Mouse (Mus musculus) left cerebral cortex, postnatal 25 days (tissue): Measurements from ENCODE around the gene Tbc1d5. TPM values are rescaled to one million over a fixed set of nuclear protein-coding genes. Genes with fewer than 3 reads are reported as not detected.

ENCODE experiments used
- DNase-seq, 2 experiments: peaks; one replicate each; pipeline ENCODE4 v3.0.0; 2022; ENCODE audit warnings: low spot score in 2 of 2, mixed read lengths in 1 of 2
- intact Hi-C: fragments of 180-260 bp; cut with DNase I; formaldehyde crosslinking; loops from one replicate; pipeline ENCODE4 v1.15.1; 2025
- total RNA-seq, 2 experiments: library from RNA; stranded (reverse); gene quantifications; 2 replicates each; pipeline ENCODE4 v1.2.3; 2021

Tbc1d5 gene
- total RNA-seq, 2 experiments from 2014 or later, result 25.4 to 26.4 TPM

DNA sequence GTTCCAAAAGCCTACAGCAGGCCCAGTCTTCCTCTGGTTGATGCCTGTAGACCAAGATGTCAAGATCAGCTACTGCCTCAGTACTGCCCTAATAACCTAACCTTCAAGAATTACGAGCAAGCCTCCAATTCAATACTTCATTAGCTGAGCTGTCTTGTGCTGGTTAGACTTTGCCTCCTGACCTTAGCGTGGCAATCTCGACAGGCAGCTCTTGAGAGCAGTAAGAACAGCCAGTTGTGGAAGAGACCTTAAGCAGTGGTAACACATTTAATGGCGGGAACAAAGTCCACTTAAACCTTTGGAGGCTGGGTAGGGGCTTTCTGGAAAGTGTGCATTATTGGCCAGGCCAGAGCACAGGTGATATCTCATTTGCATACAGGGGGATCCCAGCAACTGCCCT, 34.2 kb downstream of the Tbc1d5 start:
- no peak for DNase-seq
- intact Hi-C loops, result no loop called here

DNA sequence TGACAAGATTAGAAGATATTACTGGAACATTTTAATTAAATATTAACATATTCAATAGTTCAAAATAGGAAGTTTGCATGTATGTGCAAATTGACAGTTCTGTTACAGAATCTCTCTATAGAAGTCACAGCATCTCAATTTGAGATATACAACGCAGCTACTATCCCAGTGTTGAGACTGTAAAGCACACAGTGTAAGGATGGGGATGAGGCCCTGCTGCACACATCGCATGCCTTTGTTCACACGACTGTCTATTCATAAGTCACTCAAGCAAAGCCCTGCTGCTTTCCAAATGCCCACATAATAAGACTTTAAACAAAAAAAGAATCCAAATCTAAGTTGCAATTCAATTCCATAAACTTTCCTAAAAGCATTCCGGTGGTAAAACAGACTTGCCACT, 37.1 kb downstream of the Tbc1d5 start:
- DNase-seq, result no peak
- intact Hi-C loops, result no loop called here

DNA sequence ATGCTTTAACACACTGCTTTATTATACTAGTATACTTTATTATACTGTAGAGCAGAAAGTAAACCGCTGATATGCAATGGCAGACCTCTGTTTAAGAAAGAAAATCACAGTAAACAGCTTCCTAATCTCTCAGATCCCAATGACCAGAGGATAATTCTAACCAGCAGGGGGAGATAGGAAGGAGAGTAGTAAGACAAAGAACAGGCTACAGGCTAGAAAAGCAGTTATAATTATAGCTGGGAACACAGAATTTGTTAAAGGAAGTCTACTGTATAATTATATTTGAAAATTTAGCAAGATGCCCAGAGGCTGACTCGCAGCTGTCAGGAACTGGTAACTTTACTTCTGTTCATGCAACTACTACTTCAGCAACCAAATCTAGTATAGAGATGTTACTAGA, 68.0 kb downstream of the Tbc1d5 start:
- intact Hi-C loops, result loop anchor here (5.0 kb wide), 1 partner anchor 66 kb away; the partner anchor contains the start of gene Tbc1d5
- DNase-seq, result peak; percentile 8 to 70

DNA sequence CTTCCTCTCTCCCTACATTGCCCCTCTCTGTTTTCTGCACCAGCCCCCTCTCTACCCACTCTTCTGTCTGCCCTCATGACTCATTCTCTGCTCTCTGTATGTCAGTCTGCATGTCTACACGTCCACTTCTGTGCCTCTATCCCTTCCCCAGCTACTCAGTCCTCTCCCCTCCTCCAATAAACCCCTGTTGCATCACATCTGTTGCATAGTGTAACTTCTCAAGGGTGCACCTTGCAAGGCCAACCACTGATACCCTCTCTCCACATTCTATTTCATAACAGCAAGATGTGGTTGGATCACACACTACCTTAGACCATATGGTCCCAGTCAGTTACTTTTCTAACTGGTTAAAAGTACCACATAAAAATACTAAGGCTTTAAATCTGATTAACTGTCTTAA, 74.9 kb downstream of the Tbc1d5 start:
- intact Hi-C loops, result no loop called here
- DNase-seq, result no peak

DNA sequence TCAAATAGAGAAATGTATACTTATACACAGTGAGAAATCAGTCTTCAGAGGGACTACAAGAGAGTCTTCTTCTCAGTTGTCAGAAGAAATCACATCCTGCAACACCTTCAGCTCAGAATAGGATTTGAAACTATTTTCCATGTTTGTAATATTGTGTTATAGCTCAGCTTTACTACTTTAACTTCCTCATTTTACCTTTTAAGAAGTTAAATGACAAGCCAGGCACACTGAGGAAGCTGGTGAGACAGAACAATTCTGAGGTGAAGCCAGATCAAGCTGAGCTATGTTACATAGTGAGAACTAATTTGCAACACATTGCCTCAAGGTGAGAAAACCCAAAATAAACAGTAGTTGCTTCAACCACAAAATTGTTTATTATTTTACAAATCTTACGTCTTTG, 135.3 kb downstream of the Tbc1d5 start:
- intact Hi-C loops, result no loop called here
- DNase-seq, result no peak

DNA sequence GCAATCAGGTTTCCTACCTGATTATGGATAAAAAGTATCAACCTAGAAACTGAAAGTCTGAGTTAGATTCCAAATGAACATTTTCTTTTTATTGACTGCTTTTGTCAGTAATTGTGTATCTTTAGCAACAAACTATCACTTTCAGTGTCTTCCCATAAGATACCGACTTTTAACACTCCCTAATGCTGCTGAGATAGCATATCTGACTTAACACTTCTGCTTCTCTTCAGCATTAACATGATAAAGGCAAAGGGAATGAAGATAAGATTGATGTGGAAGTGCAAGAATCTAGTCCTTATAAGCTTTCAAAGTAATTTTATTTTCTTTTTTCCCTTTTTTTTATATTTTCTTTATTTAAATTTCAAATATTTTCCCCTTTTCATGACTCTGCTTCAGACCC, 138.3 kb downstream of the Tbc1d5 start:
- no peak for DNase-seq
- intact Hi-C loops, result no loop called here

DNA sequence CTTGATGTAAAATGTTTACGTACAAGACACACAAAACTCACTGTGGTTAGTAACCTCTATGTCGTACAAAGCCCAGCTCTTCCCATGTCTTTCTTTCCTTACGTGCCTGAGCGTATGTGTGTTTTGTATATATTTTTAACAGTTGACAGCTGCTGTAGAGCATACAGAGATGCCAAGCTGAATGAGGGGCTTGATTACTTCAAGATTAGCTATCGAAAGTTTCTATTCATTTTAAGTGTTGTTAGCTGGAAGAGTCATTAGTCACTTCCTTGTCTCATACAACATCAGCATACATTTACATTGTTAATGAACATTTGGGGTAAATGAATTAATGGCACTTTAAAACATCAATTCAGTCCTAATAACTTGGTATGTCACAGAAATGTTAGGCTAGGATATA, 155.9 kb downstream of the Tbc1d5 start:
- intact Hi-C loops, result no loop called here

DNA sequence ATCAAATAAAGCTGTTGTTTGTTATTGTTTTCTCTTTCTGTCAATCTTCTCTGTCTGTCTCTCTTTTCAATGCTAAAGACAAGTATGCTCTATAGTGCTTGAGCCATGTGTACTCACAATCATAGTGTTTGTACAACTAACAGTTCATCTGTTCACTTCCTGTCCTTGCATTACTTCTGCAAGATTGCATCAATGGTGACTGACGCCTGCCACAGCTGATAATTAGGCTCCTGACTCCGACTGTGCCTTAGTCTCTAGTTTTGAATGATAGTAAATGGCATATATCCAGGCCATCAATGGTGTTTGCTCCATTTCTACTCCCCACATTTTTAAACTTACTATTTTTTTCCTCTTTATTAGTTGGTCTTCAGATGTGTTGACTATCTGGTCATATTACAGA, 162.8 kb downstream of the Tbc1d5 start:
- intact Hi-C loops, result no loop called here
- DNase-seq, result no peak

More for the DNA sequence above, 155.9 kb downstream of the Tbc1d5 start:
- DNase-seq, result no peak

DNA sequence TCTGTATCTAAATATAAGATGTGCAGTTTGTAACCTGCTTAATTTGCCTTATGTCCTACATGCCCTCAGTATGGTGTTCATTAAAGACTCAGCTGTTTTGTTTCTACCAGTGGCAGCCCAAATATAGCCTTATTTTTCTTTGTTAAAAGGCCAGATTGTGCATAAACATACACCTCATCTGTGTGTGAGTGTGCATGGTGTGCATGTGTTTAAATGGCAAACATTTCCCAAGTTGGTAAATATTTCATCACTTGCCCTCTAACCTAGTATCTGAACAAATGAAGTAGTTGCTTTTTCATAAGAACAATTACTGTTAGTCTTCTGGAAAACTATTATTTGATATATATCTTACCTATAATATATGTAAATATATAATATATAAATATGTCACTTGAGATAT, 165.2 kb downstream of the Tbc1d5 start:
- intact Hi-C loops, result no loop called here
- no peak for DNase-seq

DNA sequence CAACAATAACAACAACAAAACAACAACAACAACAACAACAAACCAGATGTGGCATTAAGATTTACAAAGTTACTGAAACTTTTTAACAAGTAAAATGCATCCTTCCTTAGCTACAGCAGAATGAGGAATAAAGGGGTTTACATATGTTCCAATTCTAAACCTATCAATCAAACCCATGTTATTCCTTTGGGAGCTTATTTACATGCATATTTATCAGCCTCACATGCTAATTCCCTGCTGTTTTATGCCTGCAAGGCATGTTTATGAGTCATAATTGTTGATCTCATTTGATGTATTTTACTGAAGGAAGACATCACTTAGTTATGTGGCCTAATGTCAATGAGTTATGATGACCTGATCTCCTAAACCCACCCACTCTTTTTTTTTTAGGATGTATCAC, 176.0 kb downstream of the Tbc1d5 start:
- no peak for DNase-seq
- intact Hi-C loops, result no loop called here

DNA sequence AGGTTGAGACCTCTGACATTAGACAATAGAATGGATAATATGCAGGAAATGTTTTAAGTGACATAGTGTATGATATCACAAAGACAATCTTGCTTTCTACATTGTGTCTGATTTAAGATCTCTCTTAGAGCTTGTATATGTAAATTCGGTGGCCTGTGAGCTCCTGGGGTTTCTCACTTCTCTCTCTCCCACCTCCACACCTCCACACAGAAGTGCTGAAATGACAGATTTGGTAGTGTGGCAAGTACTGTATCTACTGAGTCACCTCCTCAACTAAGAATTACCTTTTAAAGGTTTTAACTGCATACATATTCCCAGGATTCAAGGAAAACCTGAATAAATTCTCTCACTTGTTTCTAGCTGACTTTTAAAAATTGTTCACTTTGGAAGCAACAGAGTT, 180.9 kb downstream of the Tbc1d5 start:
- no peak for DNase-seq
- intact Hi-C loops, result no loop called here

DNA sequence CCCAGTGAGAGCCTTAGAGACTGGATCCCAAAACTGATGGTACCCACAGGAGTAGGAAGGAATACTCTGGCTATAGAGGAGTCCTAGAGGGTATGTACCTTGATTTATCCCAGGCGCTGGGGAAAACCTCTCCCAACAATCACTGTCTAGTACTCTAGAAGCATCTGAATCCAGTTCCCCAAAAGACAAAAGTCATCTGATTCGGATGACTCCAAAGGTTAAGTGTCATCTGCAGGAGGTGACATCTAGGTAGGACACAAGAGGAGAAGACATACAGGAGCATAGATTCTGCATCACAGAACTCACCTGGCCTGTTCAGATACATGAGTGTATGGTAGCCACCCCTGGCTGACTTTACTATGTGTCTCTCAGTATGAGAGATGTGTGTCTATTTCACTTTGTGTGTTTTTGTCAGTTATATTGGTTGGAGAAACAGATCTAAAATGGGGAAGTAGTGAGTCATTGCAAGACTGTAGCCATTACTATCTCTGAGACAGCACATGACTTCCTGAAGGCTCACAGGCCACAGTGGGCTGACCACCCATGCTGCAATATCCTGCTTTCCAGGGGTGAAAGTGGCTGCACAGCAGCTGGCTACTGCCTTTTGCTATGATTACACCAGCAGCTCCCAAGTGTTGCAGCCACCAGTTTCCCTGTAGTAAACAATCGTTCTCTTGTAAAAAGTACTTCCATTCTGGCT, 185.7 kb downstream of the Tbc1d5 start:
- intact Hi-C loops, result no loop called here
- no peak for DNase-seq

DNA sequence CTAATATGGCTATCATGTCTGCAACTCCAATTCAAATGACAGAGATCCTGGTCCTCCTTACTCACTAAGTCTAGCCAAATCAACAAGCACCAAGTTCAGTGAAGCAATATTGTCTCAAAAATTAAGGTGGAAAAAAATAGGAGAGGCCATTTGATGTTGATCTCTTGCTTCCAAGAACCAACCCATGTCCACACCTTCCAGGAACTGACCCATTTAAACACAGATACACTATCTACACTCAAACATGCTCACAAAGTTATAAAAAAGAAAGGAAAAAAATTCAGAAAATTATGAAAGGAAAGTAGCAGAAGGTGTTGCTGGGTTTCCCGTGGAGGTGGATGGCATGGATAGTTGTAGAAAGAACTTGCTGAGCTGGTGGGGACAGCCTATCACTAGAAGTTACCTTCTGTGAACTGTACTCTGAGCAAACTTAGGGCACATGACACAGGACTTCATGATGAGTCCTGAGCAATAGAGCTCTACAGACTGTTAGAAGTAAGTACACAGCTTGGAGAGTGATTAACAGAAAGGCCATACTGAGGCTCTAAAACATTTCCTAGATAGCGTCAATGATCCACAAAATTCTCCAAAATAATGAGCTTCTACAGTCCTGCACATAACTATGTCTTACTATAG, 188.3 kb downstream of the Tbc1d5 start:
- no peak for DNase-seq
- intact Hi-C loops, result no loop called here

DNA sequence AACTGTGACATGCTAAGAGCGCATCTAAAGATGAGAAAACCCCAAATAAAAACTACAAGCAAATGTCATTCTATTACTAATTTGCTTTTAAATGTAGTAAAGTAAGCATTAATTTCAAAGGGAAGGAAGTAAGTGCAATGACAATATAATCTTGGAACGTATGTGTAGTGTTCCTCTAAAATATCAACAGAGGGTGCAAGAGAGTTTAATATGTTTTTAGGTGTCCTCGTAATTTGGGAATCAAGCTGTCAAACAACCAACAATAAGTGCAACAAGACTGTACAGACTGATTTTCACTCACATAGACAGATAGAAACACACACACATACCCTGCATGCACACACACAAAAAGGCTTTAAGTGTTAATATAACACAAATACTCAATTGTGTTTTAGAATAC, 191.2 kb downstream of the Tbc1d5 start:
- intact Hi-C loops, result loop anchor here (5.0 to 10.0 kb wide), 2 partner anchors 789 to 1477 kb away; no protein-coding TSS in a partner anchor

DNA sequence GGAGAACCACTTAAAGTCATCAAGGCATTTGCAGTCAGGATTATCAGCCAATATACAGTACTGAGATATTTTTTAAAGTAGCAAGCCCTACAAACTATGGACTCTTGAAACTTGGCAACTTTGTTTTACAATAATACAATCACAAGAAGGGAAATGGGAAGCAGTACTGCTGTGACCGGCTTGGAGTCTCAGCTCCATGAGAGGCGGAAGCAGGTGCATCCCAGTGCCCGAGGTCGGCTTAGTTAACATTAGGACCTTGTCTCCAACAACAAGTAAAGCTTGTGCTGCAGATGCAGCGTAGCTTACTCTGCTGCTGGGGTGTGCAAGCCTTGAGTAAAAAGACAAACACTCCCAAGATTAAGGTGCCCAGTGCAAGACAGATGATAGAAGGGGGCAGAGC, 197.2 kb downstream of the Tbc1d5 start:
- intact Hi-C loops, result loop anchor here (10.0 kb wide), 1 partner anchor 1483 kb away; no protein-coding TSS in a partner anchor

More for the DNA sequence above, 191.2 kb downstream of the Tbc1d5 start:
- DNase-seq, result no peak

DNA sequence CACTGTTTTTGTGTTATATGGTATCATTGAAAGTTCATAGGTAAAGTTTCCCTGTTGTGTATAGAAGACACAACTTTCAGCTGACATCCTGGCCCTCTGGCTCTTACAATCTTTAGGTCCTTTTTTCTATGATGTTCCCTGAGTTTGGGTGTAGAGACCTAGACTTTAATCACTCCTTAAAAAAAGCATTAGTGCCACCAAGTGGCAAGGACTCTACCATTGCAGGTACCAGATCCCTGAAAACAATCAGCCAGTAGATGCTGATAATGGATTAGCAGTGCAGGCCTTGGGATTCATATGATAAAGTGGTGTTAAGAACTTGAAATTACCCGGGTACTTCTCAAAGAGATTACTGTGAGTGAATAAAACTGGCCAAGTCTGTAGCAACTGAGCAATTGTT, 207.0 kb downstream of the Tbc1d5 start:
- intact Hi-C loops, result loop anchor here (2.0 to 10.0 kb wide), 2 partner anchors 157 to 677 kb away; partner anchors contain the start of gene Dazl
- peak; percentile 20 to 46 for DNase-seq

More for the DNA sequence above, 197.2 kb downstream of the Tbc1d5 start:
- DNase-seq, result no peak

DNA sequence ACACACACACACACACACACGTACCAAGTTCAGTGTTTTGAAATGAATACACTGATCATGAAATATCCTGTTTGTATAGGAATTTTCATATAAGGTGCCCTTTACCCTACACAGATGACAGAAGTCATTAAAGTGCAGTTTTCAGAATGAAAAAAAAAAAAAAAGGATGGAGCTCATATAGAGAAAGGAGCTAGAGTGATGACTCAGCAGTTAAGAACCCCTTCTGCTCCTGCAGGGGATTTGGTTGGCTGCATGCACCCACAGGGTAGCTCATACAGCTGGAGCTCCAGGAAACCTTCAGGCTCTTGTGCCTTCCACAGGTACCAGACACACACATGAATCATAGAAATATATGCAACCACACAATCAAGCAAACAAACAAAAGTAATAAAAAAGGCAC, 213.0 kb downstream of the Tbc1d5 start:
- DNase-seq, result no peak
- intact Hi-C loops, result no loop called here

DNA sequence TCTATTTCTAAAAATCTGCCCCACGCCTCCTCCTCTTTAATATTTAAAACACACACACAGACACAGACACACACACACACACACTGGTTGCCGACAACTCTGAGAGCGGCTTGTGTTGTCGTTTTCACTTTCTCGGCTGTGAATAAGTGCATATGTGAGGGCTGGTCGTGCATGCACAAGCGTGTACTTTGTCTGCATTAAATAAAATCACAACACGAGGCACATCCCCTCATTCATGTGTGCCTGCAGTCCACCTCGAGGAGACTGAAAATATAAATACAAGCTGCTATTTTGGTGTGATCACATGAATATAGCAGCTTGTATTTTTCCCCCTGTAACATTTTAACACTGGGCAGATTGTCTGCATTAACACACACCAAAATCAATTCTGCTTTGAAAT, 224.8 kb downstream of the Tbc1d5 start:
- peak; percentile 6 to 19 for DNase-seq
- intact Hi-C loops, result no loop called here

DNA sequence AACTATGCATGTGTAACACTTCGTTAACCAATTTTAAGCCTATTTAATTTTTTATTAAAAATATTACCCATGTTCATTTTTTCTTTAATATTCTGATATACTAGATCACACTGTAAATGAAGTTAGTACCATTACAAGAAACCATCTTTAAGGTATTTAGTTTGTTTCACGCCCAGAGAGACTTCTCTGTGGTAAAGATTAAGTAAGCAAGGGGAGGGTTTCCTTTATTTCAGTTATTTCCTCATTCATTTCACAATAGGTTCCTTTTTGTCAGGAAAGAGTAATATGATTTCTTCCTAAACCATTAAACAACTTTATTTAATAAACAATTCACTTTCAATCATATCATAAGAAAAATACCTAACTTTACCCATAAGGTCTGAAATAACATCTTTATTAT, 256.8 kb downstream of the Tbc1d5 start:
- intact Hi-C loops, result no loop called here
- no peak for DNase-seq

DNA sequence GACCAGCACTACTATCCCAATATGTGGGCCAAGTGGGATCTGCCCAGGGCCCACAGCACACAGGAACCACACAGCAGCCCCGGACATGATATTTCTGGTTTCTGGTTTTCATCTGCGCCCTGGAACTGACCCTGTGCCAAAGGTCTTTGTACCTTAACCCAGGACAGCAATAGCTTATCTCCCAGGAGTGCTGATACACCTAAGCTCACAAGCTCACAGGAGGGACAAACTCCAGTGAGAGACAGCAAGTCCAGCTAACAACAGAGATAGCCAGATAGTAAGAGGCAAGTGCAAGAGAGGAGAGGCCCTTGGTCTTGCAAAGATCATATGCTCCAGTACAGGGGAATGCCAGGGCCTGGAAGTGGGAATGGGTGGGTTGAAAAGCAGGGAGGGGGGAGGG, 263.9 kb downstream of the Tbc1d5 start:
- intact Hi-C loops, result no loop called here
- no peak for DNase-seq
